Comparison of ENCODE assay signal across 9 mouse cellular contexts in genomic region chr11:113143839-113144627, GRCm38 (mm10).
A peak's percentile ranks its signal among the peaks of the same experiment; 100 is the strongest.
DNase-seq lines count a peak whose midpoint lies in the region; ATAC-seq and TF ChIP-seq lines count a peak whose summit lies in the region.
"Had no signal": no experiment of that assay in that cellular context is flagged by ENCODE, and none has a peak within 500 bp of the region (broad histone marks: within the 10 kb centered on the region; RNA-seq: fewer than 3 reads in every experiment).

No protein-coding gene starts in this region.

- no peak overlapping the region for H3K4me3 ChIP-seq in kidney, embryonic 14.5 days (ENCODE audit: low read length)
- H3K4me3 ChIP-seq in gastrocnemius, adult 2 months = no peak overlapping the region
- H3K4me3 ChIP-seq in hindbrain, embryonic 11.5 days (ENCODE audit: low read depth, low read length) = no peak overlapping the region

- WGBS in kidney, embryonic 14.5 days = 29% methylated on average over 14 of the region's 14 CpGs
- 26% methylated on average over 14 of the region's 14 CpGs for WGBS in hindbrain, embryonic 11.5 days

- H3K9ac ChIP-seq in kidney, embryonic 14.5 days (ENCODE audit: low read depth, low read length) = no peak overlapping the region
- no peak overlapping the region for H3K9ac ChIP-seq in hindbrain, embryonic 11.5 days (ENCODE audit: low read depth, low read length)

- H3K27me3 ChIP-seq in kidney, embryonic 14.5 days (ENCODE audit: control insufficient read depth, insufficient read depth, low read length) = no peaks in the 10 kb centered on the region
- H3K27me3 ChIP-seq in hindbrain, embryonic 11.5 days (ENCODE audit: control insufficient read depth, insufficient read depth, low read length) = no peaks in the 10 kb centered on the region
- H3K27me3 ChIP-seq: CH12.LX had no signal

- H3K36me3 ChIP-seq in kidney, embryonic 14.5 days (ENCODE audit: control insufficient read depth, insufficient read depth, low read length) = no peaks in the 10 kb centered on the region
- no peaks in the 10 kb centered on the region for H3K36me3 ChIP-seq in hindbrain, embryonic 11.5 days (ENCODE audit: control insufficient read depth, insufficient read depth, low read length)

- H3K9me3 ChIP-seq in kidney, embryonic 14.5 days (ENCODE audit: control insufficient read depth, low read length) = no peaks in the 10 kb centered on the region
- no peaks in the 10 kb centered on the region for H3K9me3 ChIP-seq in hindbrain, embryonic 11.5 days (ENCODE audit: control insufficient read depth, low read length)

- H3K27ac ChIP-seq in kidney, embryonic 14.5 days (ENCODE audit: low read depth, low read length) = no peak overlapping the region; the same call in 1 of the 2 replicates
- peak overlapping the region; percentile 25; the same call in 1 of the 2 replicates for H3K27ac ChIP-seq in gastrocnemius, adult 2 months
- peak overlapping the region; percentile 58 for H3K27ac ChIP-seq in hindbrain, embryonic 11.5 days (ENCODE audit: low read depth, low read length)

- H3K4me1 ChIP-seq in kidney, embryonic 14.5 days (ENCODE audit: control insufficient read depth, insufficient read depth, low read length) = peaks cover 46% of the 10 kb centered on the region
- H3K4me1 ChIP-seq in hindbrain, embryonic 11.5 days (replicated peaks; ENCODE audit: control insufficient read depth, insufficient read depth, low read length) = peaks cover 12% of the 10 kb centered on the region

- DNase-seq in kidney, postnatal 25 days = no peak
- peak; percentile 57 for DNase-seq in cerebellum, adult 11 months
- DNase-seq in gastrocnemius, adult 2 months = peak; percentile 81
- DNase-seq in hindbrain, embryonic 11.5 days (ENCODE audit: low spot score) = peak; percentile 59
- DNase-seq in mesoderm, embryonic 11.5 days (ENCODE audit: low read depth, low spot score) = peak; percentile 55
- DNase-seq in right cerebral cortex, postnatal 10 days (ENCODE audit: low spot score in 2 of 2) = peak; percentile 83 to 84
- DNase-seq in thymus, postnatal 14 days = no peak

- no peak overlapping the region for H3K4me2 ChIP-seq in kidney, embryonic 14.5 days (replicated peaks; ENCODE audit: low read depth, low read length)
- H3K4me2 ChIP-seq in hindbrain, embryonic 11.5 days (replicated peaks; ENCODE audit: low read depth, low read length) = 0 out of 2 replicates have a peak overlapping the region, but pooled peaks have one; percentile 6

- intact Hi-C loops in gastrocnemius, adult 2 months (cut with DNase I) = no loop called here

- TF ChIP-seq CTCF in gastrocnemius, adult 2 months (IDR thresholded peaks at IDR 0.05) = no peak

- ATAC-seq in kidney, embryonic 14.5 days (ENCODE audit: low FRiP score, low TSS enrichment) = 0 out of 2 replicates have a peak, but pooled peaks have one; percentile 7
- peak; percentile 81 for ATAC-seq in hindbrain, embryonic 11.5 days (ENCODE audit: low FRiP score)

Comparison
In these comparisons a context has a peak if more than half of its experiments do, and no peak if none do; other contexts are left out.
1. DNase-seq: peak in cerebellum, adult 11 months (single experiment), gastrocnemius, adult 2 months (single experiment), hindbrain, embryonic 11.5 days (single experiment), mesoderm, embryonic 11.5 days (single experiment) and right cerebral cortex, postnatal 10 days (2 of 2); none in kidney, postnatal 25 days (0 of 2) and thymus, postnatal 14 days (single experiment).